Mouse (Mus musculus) midbrain, postnatal 0 days (tissue): Measurements from ENCODE around the gene Samd14. TPM values are rescaled to one million over a fixed set of nuclear protein-coding genes. Genes with fewer than 3 reads are reported as not detected.
"Not testable (repeated sequence)": the region's sequence is repeated elsewhere in the genome, so short reads cannot be mapped to it uniquely, and the experiment has no call there.

Source experiments
- ATAC-seq: fragments of 200-750 bp; cut with Nextera tagmentation; 2 replicates; pipeline ENCODE4 v1.8.0; 2017; ENCODE audit warnings: moderate number of reproducible peaks, mild to moderate bottlenecking, moderate TSS enrichment, moderate library complexity; ENCODE audit not compliant: low FRiP score
- DNase-seq: peaks from one replicate; pipeline ENCODE4 v3.0.0-alpha.2; 2015; ENCODE audit warnings: low spot score
- H3K27ac ChIP-seq: fragments of 300-500 bp; sonication (generic); 2 replicates; pipeline ENCODE4 v1.5.1; 2014; ENCODE audit warnings: low read depth, mild to moderate bottlenecking, low read length, mixed read lengths
- H3K27me3 ChIP-seq: fragments of 300-500 bp; sonication (generic); 2 replicates; pipeline ENCODE4 v1.6.1; 2014; ENCODE audit warnings: low read length, control low read depth, mixed read lengths; ENCODE audit not compliant: insufficient read depth
- H3K36me3 ChIP-seq: fragments of 300-500 bp; sonication (generic); 2 replicates; pipeline ENCODE4 v1.6.1; 2014; ENCODE audit warnings: low read length, control low read depth, mixed read lengths; ENCODE audit not compliant: insufficient read depth
- H3K4me1 ChIP-seq: fragments of 300-500 bp; sonication (generic); 2 replicates; pipeline ENCODE4 v1.6.1; 2014; ENCODE audit warnings: mild to moderate bottlenecking, control low read depth, antibody characterized with exemption, low read length, mixed read lengths; ENCODE audit not compliant: insufficient read depth
- H3K4me2 ChIP-seq: fragments of 300-500 bp; sonication (generic); 2 replicates; pipeline ENCODE4 v1.6.1; 2014; ENCODE audit warnings: low read depth, mild to moderate bottlenecking, low read length, mixed read lengths; ENCODE audit not compliant: poor library complexity, severe bottlenecking
- H3K4me3 ChIP-seq: fragments of 300-500 bp; sonication (generic); 2 replicates; pipeline ENCODE4 v1.5.1; 2014; ENCODE audit warnings: low read depth, mild to moderate bottlenecking, low read length, moderate library complexity
- H3K9ac ChIP-seq: fragments of 300-500 bp; sonication (generic); replicated peaks from 2 replicates; pipeline ENCODE4 v1.6.1; 2014; ENCODE audit warnings: mild to moderate bottlenecking, low read length, moderate library complexity, mixed read lengths; ENCODE audit not compliant: poor library complexity, severe bottlenecking
- H3K9me3 ChIP-seq: fragments of 300-500 bp; sonication (generic); 2 replicates; pipeline ENCODE4 v1.6.1; 2016; ENCODE audit warnings: low read length, control low read depth
- CTCF ChIP-seq: IDR thresholded peaks from 2 replicates; pipeline ENCODE4 v1.5.1; 2016; ENCODE audit warnings: antibody characterized with exemption, mild to moderate bottlenecking
- WGBS: fragments of 180-500 bp; shearing (Covaris S2); extraction: QIAGEN DNeasy Blood & Tissue Kit; methylation state at CpG from one replicate; pipeline ENCODE4 v1.1.7; 2014; 5-methylcytosine and 5-hydroxymethylcytosine counted together
- polyA plus RNA-seq: library from polyadenylated mRNA; unstranded; fragments of >200 nt; fragmentation: Nextera tagmentation; extraction: Ambion mirVana; gene quantifications from 2 replicates; pipeline ENCODE4 v1.2.1, GENCODE M21; 2015
- total RNA-seq: library from RNA; depleted of rRNA; stranded (reverse); fragments of >200 nt; gene quantifications from 2 replicates; pipeline ENCODE4 v1.2.3, GENCODE M21; 2014

Samd14 gene
- total and polyA plus RNA-seq, 2 experiments from 2014 or later = 158 to 243 TPM

GRCm38 (mm10) chr11:95006525-95007219, 3.0 kb upstream of the Samd14 start:
- peaks cover 29% of the 10 kb centered on the region for H3K36me3 ChIP-seq

GRCm38 (mm10) chr11:95007418-95007817, 2.3 kb upstream of the Samd14 start:
- Histone ChIP-seq H3K27me3 (no peaks in the 10 kb centered on the region), H3K27ac (peak overlapping the region; percentile 71; the same call in 1 of the 2 replicates), H3K36me3 (peaks cover 22% of the 10 kb centered on the region), H3K9me3 (no peaks in the 10 kb centered on the region), H3K4me2 (peak overlapping the region; percentile 71; the same call in 1 of the 2 replicates), H3K4me3 (no peak overlapping the region), H3K9ac (no peak overlapping the region), H3K4me1 (peaks cover 23% of the 10 kb centered on the region; the same call in 1 of the 2 replicates)
- no peak for ATAC-seq
- no peak for TF ChIP-seq CTCF
- no peak for DNase-seq
- WGBS = 80% methylated on average over 3 of the region's 3 CpGs

More at GRCm38 (mm10) chr11:95006525-95007219, 3.0 kb upstream of the Samd14 start:
- Histone ChIP-seq H3K9ac (peak overlapping the region; percentile 64), H3K27me3 (no peaks in the 10 kb centered on the region), H3K27ac (peak overlapping the region; percentile 71), H3K4me1 (peaks cover 19% of the 10 kb centered on the region; the same call in 1 of the 2 replicates), H3K4me3 (peak overlapping the region; percentile 30), H3K9me3 (no peaks in the 10 kb centered on the region), H3K4me2 (peak overlapping the region; percentile 71)
- WGBS = 2% methylated on average over 27 of the region's 27 CpGs
- TF ChIP-seq CTCF = peak; percentile 11; the same call in 1 of the 2 replicates
- ATAC-seq (peak; percentile 60), DNase-seq (peak; percentile 88)

- peak; percentile 65 for DNase-seq
- WGBS = 29% methylated on average over 15 of the region's 15 CpGs
- H3K4me3 ChIP-seq = peak overlapping the region; percentile 91
- peaks cover 27% of the 10 kb centered on the region; the same call in 1 of the 2 replicates for H3K4me1 ChIP-seq
- H3K27ac ChIP-seq = peak overlapping the region; percentile 96
- H3K9me3 ChIP-seq = no peaks in the 10 kb centered on the region
- H3K9ac ChIP-seq = peak overlapping the region; percentile 97
- no peaks in the 10 kb centered on the region for H3K27me3 ChIP-seq
- peaks cover 17% of the 10 kb centered on the region for H3K36me3 ChIP-seq
- H3K4me2 ChIP-seq = peak overlapping the region; percentile 88
- peak; percentile 24 for ATAC-seq
- peak; percentile 8 for TF ChIP-seq CTCF
Measured at GRCm38 (mm10) chr11:95008661-95009628, 734 bp upstream of the Samd14 start.

- WGBS = under 1% methylated on average over 32 of the region's 40 CpGs
- Histone ChIP-seq H3K27me3 (no peaks in the 10 kb centered on the region), H3K27ac (peak overlapping the region; percentile 96), H3K9ac (peak overlapping the region; percentile 97), H3K4me1 (peaks cover 27% of the 10 kb centered on the region; the same call in 1 of the 2 replicates), H3K36me3 (peaks cover 18% of the 10 kb centered on the region), H3K4me3 (peak overlapping the region; percentile 91), H3K4me2 (peak overlapping the region; percentile 88), H3K9me3 (no peaks in the 10 kb centered on the region)
- DNase-seq (peak; percentile 63), ATAC-seq (peak; percentile 57; the same call in 1 of the 2 replicates)
- TF ChIP-seq CTCF = no peak
Measured at GRCm38 (mm10) chr11:95010141-95010739, 561 bp downstream of the Samd14 start.

GRCm38 (mm10) chr11:95010841-95011403, 1.2 kb downstream of the Samd14 start:
- Histone ChIP-seq H3K9ac (peak overlapping the region; percentile 97), H3K4me1 (peaks cover 27% of the 10 kb centered on the region; the same call in 1 of the 2 replicates), H3K4me2 (peak overlapping the region; percentile 88), H3K36me3 (peaks cover 18% of the 10 kb centered on the region; the same call in 1 of the 2 replicates), H3K4me3 (peak overlapping the region; percentile 91), H3K27ac (peak overlapping the region; percentile 59)
- H3K9me3 ChIP-seq, ATAC-seq, DNase-seq, H3K27me3 ChIP-seq: not testable (repeated sequence)
- 3% methylated on average over 3 of the region's 4 CpGs for WGBS
